Mouse (Mus musculus) forelimb bud, embryonic 11.5 days (tissue): ENCODE results near the gene Acot7.
A peak's percentile ranks its signal among the peaks of the same experiment; 100 is the strongest.

Experiments used
- DNase-seq: peaks from one replicate; pipeline ENCODE4 v3.0.0-alpha.2; 2012; ENCODE audit warnings: low read depth, low spot score

The Acot7 gene

DNA sequence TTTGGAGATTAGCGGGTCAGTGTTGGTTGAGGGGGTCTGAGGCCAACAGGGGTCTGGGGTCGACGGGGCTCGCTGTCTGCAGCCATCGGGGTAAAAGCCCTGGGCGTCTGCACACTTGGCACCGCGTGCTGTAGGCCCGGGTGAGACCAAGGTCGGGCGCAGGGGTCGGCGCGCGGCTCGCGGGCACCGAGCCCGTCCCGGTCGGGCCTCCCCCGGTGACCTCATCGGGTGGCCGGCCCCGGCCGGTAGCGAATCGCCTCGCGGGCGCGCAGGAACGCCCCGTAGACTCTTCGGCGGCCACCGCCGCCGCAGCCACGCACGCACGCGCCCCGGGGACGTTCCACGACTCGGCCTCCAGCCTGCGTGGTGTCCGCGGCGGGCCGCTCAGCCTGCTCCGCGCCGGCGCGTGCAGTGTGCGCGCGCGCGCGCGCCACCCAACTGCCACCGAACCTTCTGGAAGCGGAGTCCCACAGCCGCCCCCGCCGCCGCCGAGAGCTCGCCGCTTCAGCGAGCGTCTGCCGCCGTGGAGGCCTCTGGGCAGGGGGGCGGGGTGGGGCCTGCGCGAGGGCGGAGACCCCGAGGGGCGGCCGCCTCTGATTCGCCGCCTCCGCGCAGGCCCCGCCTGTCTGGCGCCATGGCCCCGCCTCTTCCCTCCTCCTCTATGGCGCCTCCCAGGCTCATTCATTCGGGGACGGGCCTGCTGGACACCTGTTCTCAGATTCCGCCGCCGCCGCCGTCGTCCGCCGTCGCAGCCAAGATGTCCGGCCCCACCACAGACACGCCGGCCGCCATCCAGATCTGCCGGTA, at the start of gene Acot7:
Acot7 (plus strand) TSS at position 598 of the 807 bp plus-strand sequence.
- peak; percentile 87 for DNase-seq

DNA sequence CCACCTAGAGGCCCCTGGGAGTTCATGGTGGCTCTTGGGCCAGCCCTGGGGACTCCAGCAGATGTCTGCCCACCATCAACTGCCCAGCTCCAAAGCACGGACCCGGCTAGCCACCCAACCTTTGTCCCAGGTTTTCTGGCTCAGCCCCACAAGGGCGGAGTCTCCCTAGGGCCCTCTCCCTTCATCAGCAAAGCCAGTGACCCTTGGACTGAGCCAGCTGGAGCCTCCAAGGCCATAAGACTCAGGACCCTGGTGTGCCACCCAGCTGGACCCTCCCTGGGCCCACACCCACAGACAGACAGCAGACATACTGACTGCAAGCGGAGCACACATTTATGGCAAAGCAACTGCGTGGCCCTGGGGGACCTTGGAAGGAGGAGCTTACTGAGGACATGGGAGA, 49.1 kb upstream of the Acot7 start:
- no peak for DNase-seq

DNA sequence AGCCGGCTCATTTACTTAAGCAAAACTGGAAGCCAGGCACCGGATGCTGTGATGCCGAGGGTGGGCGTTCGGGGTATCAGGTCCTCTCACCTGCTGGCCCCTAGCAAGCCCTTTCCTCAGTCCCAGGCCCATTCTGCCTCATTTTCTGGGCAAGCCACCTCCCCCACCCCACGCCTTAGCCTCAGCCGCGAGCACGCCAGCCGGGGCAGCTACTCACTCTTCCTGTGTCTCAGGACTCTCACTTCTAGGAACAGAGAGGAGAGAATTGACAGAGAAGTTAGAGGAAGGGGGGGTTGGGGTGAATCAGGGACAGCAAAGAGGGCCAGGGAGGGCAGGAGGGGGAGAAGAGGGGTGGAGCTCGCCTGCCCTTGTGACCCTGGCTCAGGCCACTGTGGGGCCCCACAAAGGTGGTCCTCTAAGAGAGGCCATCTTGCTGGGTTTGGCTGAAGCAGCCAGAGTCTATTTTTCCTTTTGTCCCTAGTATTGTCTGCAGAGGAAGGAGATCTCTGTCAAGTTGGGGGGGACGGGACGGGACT, 48.5 kb upstream of the Acot7 start:
- no peak for DNase-seq

DNA sequence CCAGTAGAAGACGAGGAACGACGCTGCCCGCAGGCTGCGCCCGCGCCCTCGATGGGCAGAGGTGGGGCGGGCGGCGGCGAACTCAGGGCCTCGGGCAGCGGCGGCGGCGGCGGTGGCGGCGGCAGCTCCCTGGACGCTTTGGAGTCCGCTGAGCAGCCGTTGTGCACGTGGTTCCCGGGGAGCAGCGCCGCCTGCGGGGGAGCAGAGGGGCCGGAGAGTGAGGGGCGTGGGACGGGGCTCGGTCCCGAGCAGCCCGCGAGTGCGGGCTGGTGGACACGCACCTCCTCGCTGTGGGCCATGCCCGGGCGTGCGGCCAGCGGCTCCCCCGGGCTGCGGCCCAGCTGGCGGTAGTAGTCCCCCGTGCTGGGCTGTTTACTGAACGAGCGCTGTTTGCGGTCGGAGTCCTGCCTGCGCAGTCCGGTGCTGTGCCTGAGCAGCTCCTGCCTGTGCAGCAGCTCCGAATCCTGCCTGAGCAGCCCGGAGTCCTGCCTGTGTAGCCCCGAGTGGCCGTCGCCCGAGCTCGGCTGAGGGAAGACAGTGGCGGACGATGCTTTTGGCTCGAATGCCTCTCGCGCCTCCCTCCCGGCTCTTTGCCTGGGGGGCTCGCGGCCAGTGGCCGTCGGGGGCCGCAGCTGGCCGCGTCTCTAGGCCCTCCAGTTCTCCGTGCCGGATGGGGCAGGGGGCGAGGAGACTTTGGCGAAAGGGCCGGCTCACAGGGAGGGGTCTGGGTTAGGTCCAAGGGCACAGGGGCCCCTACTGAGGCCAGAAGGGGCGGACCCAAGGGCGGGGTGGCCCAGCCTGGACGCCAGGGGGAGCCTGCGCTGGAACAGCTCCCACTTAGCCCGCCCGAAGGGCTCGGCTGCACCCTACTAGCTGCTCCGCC, 46.9 kb upstream of the Acot7 start:
- DNase-seq, result no peak

DNA sequence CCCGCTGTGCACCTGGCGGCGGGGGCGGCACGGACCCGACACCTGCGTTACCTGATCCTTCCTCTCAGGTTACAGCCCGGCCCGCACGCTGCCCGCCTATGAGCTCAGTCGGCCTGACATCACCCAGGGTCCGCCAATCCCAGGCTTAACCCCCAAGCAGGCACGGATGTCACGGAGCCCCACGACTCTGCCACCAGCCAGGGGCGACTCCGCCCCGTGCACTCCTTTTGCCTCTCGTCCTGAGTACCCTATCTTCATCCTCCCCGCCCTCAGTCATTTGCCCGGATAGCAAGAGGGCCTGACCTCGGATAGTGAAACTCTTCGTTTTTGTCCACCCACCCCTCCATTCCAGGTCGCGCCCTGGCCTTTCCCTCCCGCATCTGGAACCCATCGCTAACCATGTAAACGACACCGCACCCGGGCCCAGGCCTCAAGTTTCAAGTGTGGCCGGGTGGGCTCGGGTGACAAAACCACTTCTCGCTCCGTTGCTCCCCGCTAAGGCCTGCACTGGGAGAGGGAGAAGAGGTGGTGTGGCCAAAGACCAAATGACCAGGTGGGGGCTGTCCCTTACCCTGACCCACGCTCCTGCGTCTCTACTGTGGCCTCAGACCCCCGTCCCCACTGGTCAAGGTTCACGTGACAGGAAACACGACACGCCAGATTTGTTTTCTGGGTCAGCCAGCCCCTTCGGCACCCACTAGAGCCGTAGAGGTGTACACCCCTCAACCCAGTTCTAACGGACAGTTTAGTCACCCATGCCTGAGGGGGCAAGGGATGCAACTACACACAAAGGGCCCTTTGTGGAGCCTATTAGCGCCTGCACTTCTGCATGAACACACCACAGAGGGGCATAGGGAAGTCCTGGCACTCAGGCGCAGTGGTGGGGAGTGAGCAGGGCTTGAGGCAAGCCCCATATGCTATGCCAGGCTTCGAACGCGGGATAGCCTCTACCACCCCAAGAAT, 45.8 kb upstream of the Acot7 start:
- no peak for DNase-seq

DNA sequence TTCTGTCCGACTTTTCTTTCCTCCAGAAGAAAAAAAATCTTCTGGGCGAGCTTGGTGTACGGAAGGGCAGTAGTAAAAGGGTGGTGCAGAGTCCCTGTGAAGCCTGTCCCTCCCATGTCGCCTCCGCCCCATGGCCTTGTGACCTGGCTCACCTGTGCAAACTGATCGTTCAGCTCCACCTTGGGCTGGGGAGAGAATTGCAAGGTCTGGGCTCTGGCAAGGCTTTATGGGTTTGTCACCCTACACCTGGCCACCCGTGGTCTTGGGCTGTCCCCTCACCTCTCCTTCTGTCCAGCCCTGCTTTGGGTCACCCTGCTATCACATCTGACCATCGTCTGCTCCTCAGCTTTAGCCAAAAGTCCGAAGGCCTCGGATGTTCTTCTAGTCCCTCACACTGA, 45.2 kb upstream of the Acot7 start:
- DNase-seq, result no peak

DNA sequence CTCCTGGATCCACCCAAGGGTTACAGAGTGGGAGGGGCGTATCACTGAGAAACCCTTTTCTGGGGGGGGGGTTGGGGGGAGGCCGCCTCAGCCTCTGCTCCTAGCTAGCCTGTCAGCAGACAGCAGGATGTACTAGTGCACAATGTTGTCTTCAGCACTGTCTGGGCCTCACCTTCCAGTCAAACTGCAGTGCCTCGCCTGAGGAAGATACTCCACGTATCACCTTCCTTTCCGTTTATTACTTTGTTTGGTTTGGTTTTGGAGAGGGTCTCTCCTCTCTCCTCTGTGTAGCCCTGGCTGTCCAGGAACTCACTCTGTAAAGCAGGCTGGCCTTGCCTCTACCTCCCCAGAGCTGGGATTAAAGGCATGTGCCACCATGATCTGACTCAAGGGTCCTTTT, 44.7 kb upstream of the Acot7 start:
- no peak for DNase-seq

DNA sequence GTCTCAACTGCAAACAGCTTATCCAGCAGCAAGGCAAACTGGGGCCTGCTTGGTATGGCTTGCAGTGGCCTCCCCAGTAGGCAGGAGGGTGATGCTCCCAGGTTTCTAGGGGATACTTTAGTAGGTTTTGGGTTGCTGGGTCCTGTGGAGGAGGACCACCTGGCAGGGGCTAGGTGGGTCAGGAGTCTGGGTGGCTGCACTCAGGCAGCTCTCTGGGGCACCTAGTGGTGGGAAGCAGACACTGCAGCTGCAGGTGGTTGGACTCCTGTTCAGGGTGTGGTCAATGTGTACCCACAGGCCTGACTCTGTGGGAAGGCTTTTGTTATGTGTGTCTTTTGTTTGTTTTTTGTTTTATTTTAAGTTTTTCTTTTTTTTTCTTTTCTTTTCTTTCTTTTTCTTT, 43.4 kb upstream of the Acot7 start:
- DNase-seq, result no peak

DNA sequence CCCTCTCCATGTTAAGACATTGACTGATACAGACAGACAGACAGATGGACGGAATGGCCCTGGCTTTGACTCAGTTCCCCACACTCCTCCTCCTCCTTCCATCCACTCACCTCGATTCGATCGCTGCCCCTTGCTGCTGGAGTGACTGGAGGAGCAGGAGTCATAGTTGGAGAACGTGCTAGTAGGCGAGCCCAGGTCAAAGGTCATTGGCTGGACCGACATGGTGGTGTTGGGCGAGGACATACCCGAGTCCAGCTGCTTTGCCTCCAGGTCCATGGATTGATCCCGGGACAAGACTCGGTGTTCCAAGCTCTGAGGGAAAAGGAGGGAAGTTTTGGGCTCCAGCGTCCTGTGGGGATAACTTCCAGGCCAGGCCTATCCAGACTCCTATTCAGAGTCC, 42.6 kb upstream of the Acot7 start:
- no peak for DNase-seq

DNA sequence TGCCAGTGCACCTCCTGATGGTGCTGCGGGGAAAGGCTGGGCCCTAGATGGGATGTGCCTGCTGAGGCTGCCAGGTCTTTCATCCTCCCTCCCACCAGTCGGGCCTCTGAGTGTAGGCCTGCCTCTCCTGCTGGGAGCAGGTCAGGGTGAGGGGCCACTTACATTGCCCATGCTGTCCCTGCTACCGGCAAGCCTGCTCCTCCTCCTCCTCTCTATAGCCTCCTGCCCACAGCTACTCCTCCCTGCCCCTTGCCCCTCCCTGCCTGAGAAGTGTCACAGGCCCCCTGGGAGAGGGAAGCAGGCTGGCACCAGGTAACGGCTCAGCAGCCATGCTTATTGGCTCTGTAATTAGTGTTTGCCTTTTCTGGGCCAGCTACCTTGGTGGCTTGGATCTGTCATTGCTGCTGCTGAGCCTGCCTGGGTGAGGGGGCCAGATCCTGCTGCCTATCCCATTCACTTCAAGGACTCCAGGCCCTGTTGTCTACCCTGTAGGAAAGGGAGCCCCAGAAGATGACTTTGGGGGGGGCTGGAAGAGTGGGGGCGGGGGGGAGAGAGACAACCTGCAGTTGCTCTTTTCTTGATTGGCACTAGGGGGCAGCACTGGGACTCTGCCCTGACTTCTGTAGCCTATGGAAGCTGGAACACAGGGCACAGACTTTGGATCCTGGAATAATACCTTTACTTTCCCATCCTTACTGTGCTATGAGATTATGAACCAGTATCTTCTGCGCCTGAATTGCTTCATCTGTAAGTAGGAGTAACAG, 41.6 kb upstream of the Acot7 start:
- DNase-seq, result no peak

DNA sequence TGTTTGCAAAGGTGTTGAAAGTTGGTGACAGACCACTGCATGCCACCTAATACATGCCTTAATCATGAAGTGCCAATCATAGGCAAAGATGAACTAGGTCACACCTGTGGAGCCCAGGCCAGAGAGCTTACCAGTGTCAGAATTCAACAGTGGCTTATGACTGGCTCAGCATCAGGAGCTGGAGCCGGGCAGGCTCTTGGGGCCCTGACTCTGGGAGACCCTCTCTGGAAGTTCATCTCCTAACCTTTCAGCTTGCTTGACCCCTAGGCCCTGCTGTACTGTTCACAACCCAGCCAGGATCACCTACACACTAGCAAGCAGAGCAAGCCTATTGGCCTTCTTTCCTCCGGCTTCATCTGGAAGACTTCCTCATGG, 41.1 kb upstream of the Acot7 start:
- DNase-seq, result no peak

DNA sequence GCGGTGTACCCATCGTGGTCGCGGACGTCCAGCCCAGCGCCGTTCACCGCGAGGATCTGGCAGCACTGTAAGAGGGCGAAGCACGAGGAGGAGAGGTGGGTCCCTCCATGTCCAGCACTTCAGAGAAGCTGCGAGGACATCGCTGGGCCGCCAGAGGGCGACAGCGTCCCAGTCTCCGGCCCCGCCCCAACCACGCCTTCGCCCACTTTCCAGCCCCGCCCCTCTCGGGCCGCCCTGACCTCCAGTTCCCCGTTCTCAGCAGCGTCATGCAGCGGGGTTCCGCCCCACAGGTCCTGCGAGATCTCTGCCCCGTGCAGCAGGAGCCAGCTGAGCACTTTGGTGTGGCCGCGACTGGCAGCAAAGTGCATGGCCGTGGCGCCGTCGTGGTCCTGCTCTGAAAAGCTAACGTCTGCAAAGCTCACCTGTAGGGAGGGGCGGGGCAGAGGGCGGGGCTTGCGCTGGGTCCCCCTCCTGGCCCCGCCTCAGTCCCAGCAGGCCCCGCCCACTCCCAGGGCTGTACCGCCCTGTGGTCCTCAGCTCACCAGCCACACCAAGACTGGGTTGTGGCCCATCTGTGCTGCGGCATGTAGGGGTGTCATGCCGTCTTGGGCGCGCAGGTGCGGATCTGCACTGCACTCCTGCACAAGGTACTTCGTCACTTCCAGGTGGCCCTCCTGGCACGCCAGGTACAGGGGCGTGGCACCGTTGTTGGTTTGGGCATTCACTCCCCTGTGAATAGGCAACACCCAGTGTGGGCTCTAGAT, 39.3 kb upstream of the Acot7 start:
- peak; percentile 81 for DNase-seq

DNA sequence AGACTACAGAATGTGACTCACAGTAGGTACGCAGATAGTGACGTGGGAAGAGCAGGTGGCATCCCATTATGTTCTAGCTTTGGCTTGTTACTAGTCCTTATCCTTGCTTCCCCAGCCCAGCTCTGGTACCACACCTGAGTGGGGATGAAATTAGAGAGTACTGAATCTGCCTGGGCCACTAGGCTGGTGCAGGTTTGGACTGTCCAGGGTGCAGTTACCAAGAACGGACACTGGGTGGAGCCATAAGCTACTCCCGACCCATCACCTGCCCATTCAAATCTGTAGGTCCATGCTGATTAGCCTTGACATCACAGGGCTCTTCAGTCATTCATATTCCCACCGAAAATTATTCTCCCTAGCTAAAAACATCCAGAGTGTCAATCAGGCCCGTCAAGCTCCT, 37.5 kb upstream of the Acot7 start:
- no peak for DNase-seq

DNA sequence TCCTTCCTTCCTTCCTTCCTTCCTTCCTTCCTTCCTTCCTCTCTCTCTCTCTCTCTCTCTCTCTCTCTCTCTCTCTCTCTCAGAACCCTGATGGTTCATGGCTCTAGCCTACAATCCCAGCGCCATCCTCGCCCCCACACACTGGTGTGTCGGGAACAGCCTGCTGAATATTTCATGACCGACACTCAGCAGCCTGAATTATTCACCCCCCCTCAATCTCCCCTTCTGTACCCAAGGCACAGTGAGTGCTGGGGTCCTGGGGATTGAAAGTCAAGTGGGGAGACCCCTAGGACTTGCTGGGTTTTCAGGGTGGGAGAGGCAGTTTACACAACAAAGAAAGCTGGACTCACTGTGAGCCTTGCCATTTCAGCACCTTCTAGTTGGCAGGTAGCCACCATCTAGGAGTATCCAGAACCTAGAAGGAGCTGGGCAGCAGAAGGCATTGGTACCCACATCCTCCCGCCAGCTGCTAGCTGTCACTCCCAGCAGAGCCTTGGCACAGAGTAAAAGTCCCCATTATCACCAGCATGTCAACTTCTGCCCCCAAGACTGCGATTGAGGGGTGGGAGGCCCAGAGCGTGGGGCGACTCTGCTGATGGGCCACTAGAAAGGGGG, 36.3 kb upstream of the Acot7 start:
- DNase-seq, result no peak

DNA sequence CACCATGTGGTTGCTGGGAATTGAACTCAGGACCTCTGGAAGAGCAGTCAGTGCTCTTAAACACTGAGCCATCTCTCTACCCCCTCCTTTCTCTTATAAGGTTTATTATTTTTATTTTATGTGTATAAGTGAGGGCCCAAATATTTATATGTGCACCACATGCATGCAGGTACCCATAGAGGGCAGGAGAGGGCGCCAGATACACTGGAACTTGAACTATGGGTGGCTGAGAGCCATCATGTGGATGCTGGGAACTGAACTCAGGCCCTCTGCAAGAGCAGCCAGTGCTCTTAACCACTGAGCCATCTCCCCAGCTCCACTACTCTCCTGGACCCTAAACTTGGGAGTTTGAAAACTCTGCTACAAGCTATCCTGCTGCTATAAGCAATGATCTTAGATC, 34.3 kb upstream of the Acot7 start:
- no peak for DNase-seq

DNA sequence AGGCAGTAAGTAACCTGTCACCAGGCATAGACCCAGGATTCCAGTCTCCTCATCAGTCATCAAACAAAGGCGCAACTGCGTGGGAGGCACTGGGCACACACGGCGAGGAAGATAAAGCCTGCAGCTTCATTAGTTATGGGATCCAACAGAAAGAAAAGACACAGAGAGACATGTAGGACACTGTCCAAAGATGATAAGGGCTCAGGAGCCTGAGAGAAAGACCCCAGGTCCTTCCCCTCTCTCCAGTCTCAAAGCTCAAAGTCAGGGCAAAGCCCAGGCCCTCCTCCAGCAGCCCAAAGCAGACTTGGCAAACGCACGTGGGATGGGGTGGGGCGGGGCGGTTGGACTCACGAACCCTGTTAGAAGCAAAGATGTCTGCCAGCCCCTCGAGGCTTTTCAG, 32.5 kb upstream of the Acot7 start:
- no peak for DNase-seq

DNA sequence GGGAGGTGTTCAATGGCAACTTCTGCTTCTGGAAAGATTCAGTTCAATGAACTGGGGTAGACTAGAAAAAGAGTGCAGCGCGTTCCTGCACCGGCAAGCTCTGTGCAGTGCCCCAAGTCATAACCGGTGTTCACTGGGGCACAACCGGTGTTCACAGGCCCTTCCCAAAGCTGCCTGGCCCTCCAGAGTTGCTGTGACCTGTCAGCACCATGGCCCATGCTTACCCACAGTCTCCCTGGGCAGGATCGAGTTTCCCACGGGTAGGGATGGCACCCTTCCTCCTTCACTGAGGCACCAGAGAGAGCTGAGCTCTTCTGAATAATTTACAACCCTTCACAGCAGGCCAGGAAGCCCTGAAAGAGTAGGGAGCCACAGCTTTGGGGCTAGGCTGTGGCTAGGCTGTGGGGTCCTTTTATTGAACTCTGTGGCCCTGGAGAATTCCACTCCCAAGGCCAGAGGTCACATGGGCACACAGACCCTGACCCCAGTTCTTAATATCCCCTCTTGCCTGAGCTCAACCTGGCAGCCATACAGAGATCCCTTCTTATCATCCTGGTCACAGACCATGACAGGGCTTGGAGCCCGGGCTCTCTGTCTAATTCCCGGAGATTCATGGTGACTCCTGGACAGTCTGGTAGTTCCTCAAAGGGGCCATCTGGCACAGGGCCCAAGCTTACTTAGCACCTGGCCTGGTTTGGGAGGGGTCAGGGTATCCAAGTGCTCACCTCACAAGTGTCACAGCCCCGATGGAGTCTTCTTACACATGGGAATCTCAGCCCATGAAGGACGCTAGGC, 31.7 kb upstream of the Acot7 start:
- DNase-seq, result no peak

DNA sequence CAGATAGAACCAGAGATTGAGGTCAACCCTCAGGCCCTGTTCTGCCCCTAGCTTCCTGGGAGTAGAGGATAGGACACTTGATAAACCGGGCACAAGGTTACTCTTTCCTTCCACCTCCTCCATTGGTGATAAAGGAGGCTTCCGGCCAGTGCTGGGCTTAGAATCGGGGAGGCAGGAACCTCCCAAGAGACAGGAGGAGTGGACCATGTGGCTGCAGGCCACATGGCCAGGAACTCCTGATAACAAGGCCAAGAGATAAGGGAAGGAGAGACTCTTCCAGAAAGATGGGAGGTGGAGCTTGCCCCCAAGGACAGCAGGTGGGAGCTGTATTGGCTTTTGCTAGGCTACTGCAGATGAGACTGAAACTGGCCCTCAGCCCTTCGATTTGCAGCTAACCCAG, 27.4 kb upstream of the Acot7 start:
- no peak for DNase-seq

DNA sequence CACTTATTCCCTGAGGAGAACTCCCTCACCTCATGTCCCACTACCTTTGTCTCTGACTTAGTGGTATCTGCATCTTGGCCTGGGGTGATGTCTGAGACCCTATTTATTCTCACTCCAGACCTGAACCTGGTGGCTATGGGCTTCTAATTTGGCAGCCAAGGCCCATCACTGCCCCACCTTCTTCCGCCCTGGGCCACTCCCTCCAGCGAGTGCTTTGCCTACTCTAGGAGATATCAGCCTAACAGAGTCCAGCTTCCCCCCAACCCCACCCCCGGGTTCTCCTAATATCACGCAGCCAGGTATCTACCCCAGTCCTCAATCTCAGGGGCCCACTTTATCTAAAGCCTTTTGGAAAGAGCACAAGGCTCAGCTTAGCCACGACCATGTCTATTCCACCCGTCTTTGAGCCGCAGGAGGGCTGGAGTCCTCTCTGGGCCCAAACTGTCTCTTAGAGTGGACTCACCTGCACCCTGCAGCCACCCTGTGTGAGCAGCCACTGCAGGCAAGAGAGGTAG, 26.4 kb upstream of the Acot7 start:
- DNase-seq, result no peak
